Mouse (Mus musculus) forebrain, embryonic 12.5 days (tissue): ENCODE results near the gene Stoml2. TPM values are rescaled to one million over a fixed set of nuclear protein-coding genes. Genes with fewer than 3 reads are reported as not detected.

ENCODE experiments used
- ATAC-seq: fragments of 200-750 bp; cut with Nextera tagmentation; 2 replicates; pipeline ENCODE4 v1.8.0; 2017; ENCODE audit warnings: moderate TSS enrichment; ENCODE audit not compliant: low FRiP score
- H3K27ac ChIP-seq: fragments of 300-500 bp; sonication (generic); 2 replicates; pipeline ENCODE4 v1.5.1; 2016; ENCODE audit warnings: mild to moderate bottlenecking
- H3K27me3 ChIP-seq: fragments of 300-500 bp; sonication (generic); 2 replicates; pipeline ENCODE4 v1.6.1; 2016; ENCODE audit warnings: mild to moderate bottlenecking
- H3K36me3 ChIP-seq: fragments of 300-500 bp; sonication (generic); replicated peaks from 2 replicates; pipeline ENCODE4 v1.6.1; 2016; ENCODE audit warnings: mild to moderate bottlenecking
- H3K4me1 ChIP-seq: fragments of 300-500 bp; sonication (generic); 2 replicates; pipeline ENCODE4 v1.6.1; 2016
- H3K4me2 ChIP-seq: fragments of 300-500 bp; sonication (generic); 2 replicates; pipeline ENCODE4 v1.6.1; 2016; ENCODE audit warnings: mild to moderate bottlenecking, moderate library complexity
- H3K4me3 ChIP-seq: fragments of 300-500 bp; sonication (generic); replicated peaks from 2 replicates; pipeline ENCODE4 v1.5.1; 2016; ENCODE audit warnings: mild to moderate bottlenecking
- H3K9ac ChIP-seq: fragments of 300-500 bp; sonication (generic); 2 replicates; pipeline ENCODE4 v1.6.1; 2016; ENCODE audit warnings: mild to moderate bottlenecking
- H3K9me3 ChIP-seq: fragments of 300-500 bp; sonication (generic); 2 replicates; pipeline ENCODE4 v1.6.1; 2016
- WGBS: fragments of 180-500 bp; shearing (Covaris S2); methylation state at CpG from one replicate; pipeline ENCODE4 v1.1.7; 2016; 5-methylcytosine and 5-hydroxymethylcytosine counted together
- polyA plus RNA-seq: library from polyadenylated mRNA; unstranded; fragments of >200 nt; fragmentation: Nextera tagmentation; extraction: Ambion mirVana; gene quantifications from 2 replicates; pipeline ENCODE4 v1.2.1, GENCODE M21; 2016

The Stoml2 gene
- polyA plus RNA-seq, 1 experiment from 2014 or later: 324 TPM

- 64% methylated on average over 5 of the region's 5 CpGs for WGBS
- H3K9ac ChIP-seq: no peak overlapping the region
- H3K27me3 ChIP-seq: no peaks in the 10 kb centered on the region
- peaks cover 31% of the 10 kb centered on the region for H3K4me1 ChIP-seq
- H3K4me3 ChIP-seq: peak overlapping the region; percentile 56; the same call in 1 of the 2 replicates
- ATAC-seq: no peak
- H3K27ac ChIP-seq: no peak overlapping the region
- no peaks in the 10 kb centered on the region for H3K9me3 ChIP-seq
- H3K36me3 ChIP-seq: no peaks in the 10 kb centered on the region; the same call in 1 of the 2 replicates
- peak overlapping the region; percentile 84 for H3K4me2 ChIP-seq
These were observed 15.1 kb upstream of the Stoml2 start for GRCm38 (mm10) chr4:43046607-43047006.

GRCm38 (mm10) chr4:43045659-43046302, 14.3 kb upstream of the Stoml2 start, which contains the start of gene Fam214b:
Gene Fam214b (minus strand): TSS chr4:43046220.
- no peaks in the 10 kb centered on the region for H3K27me3 ChIP-seq
- peak within 1 kb of the TSS; percentile 97 for H3K27ac ChIP-seq
- H3K4me1 ChIP-seq: peaks cover 35% of the 10 kb centered on the region
- no peaks in the 10 kb centered on the region for H3K9me3 ChIP-seq
- peak; percentile 89 for ATAC-seq
- peak within 1 kb of the TSS; percentile 73 for H3K9ac ChIP-seq
- under 1% methylated on average over 33 of the region's 33 CpGs for WGBS
- H3K4me3 ChIP-seq: peak within 1 kb of the TSS; percentile 56
- peak within 1 kb of the TSS; percentile 84 for H3K4me2 ChIP-seq
- H3K36me3 ChIP-seq: no peaks in the 10 kb centered on the region; the same call in 1 of the 2 replicates

GRCm38 (mm10) chr4:43045285-43045658, 13.8 kb upstream of the Stoml2 start:
- Histone ChIP-seq H3K9ac (peak overlapping the region; percentile 73), H3K4me2 (peak overlapping the region; percentile 84), H3K4me1 (peaks cover 40% of the 10 kb centered on the region), H3K27ac (peak overlapping the region; percentile 97), H3K36me3 (no peaks in the 10 kb centered on the region; the same call in 1 of the 2 replicates), H3K27me3 (no peaks in the 10 kb centered on the region), H3K4me3 (peak overlapping the region; percentile 56), H3K9me3 (no peaks in the 10 kb centered on the region)
- WGBS: 2% methylated on average over 13 of the region's 13 CpGs
- peak; percentile 10; the same call in 1 of the 2 replicates for ATAC-seq

DNA sequence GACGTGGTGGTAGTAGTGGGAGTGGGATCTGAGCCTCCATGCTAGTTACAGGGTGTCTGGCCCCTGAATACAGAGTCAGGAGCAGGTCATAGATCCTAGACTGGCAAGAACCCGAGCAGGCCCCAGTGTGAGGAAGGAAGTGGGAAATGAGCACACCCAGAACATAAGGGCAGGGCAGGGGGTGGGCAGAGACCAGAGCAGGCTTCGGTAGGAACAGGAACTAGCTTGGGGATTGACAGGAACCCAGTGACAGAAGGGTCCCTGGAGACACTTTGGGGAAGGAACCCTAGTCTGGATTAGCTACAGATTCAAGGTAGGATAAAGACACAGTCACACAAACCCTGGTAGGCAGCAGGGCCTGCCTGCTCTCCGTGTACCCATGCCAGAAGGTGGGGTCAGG, 13.2 kb upstream of the Stoml2 start:
- 3% methylated on average over 4 of the region's 4 CpGs for WGBS
- peaks cover 40% of the 10 kb centered on the region for H3K4me1 ChIP-seq
- no peak for ATAC-seq

GRCm38 (mm10) chr4:43043644-43044357, 12.3 kb upstream of the Stoml2 start:
- peaks cover 49% of the 10 kb centered on the region for H3K4me1 ChIP-seq
- no peaks in the 10 kb centered on the region; the same call in 1 of the 2 replicates for H3K36me3 ChIP-seq
- H3K27ac ChIP-seq: peak overlapping the region; percentile 97
- peak overlapping the region; percentile 73 for H3K9ac ChIP-seq
- peak overlapping the region; percentile 84 for H3K4me2 ChIP-seq
- peak; percentile 80 for ATAC-seq
- no peaks in the 10 kb centered on the region for H3K9me3 ChIP-seq
- peak overlapping the region; percentile 56 for H3K4me3 ChIP-seq
- H3K27me3 ChIP-seq: no peaks in the 10 kb centered on the region
- 7% methylated on average over 7 of the region's 7 CpGs for WGBS

More for the DNA sequence above, 13.2 kb upstream of the Stoml2 start:
- peak overlapping the region; percentile 73 for H3K9ac ChIP-seq
- peak overlapping the region; percentile 84 for H3K4me2 ChIP-seq
- H3K9me3 ChIP-seq: no peaks in the 10 kb centered on the region
- peak overlapping the region; percentile 56 for H3K4me3 ChIP-seq
- H3K36me3 ChIP-seq: no peaks in the 10 kb centered on the region; the same call in 1 of the 2 replicates
- no peaks in the 10 kb centered on the region for H3K27me3 ChIP-seq
- peak overlapping the region; percentile 97 for H3K27ac ChIP-seq

DNA sequence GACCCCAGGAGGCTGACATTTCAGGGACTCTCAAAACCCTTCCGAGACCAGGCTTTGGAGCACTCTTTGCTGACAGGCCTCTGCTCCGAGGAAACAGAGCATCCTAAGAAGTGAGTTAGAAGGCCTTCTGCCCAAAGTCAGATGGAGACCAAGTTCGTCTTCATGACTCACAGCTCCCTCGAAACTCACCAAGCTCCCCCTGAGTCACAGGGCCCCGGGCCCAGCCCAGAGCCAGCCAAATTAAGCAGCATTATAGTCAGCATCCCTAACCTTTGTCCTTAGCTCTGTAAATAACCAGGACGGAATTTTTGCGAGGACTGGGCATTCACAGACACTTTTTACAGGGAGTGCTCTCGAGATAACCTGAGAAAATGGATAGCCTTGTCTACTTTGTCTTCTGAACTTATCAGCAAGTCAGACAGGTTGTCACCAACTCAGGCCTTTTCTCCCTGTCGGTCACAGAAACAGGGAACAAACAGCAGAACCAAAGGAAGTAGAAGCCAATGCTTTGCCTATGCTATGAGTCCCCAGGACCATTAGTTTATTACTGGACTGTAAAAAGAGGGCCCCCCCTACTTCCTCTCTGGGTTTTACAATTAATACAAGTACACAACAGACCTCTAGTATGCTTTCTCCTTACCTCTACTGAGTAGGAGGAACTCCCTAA, 9.5 kb upstream of the Stoml2 start:
- 71% methylated on average over 9 of the region's 9 CpGs for WGBS
- Histone ChIP-seq H3K4me2 (peak overlapping the region; percentile 27), H3K36me3 (peaks cover 12% of the 10 kb centered on the region), H3K27ac (peak overlapping the region; percentile 68), H3K9me3 (no peaks in the 10 kb centered on the region), H3K9ac (no peak overlapping the region), H3K27me3 (no peaks in the 10 kb centered on the region), H3K4me1 (peaks cover 54% of the 10 kb centered on the region), H3K4me3 (no peak overlapping the region)
- ATAC-seq: no peak

DNA sequence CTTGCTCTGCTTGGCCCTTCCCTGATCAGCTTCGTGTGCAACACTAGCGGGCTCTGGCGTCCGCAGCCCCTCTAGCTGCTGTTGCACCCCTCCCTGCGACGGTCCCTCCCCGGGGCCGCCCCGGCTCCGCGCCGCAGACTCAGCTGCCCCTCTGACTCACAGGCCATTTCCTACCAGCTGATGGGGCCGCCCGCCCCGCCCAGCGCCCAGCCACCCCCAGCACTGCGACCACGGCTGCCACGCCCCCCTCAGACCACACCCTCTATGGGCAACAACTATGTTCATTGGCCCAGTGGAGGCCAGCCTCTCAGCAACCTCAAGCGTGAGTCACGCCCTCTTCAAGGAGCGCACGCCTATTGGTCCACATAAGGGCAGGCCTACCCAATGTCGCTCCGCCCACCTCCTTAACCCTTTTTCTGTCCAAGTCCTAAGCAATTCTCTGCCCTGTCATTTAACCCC, 8.6 kb upstream of the Stoml2 start:
- H3K36me3 ChIP-seq: peaks cover 21% of the 10 kb centered on the region
- peak overlapping the region; percentile 82 for H3K4me2 ChIP-seq
- H3K27ac ChIP-seq: peak overlapping the region; percentile 85
- ATAC-seq: peak; percentile 94
- no peaks in the 10 kb centered on the region for H3K27me3 ChIP-seq
- WGBS: 1% methylated on average over 22 of the region's 25 CpGs
- peak overlapping the region; percentile 77 for H3K4me3 ChIP-seq
- no peaks in the 10 kb centered on the region for H3K9me3 ChIP-seq
- H3K4me1 ChIP-seq: peaks cover 52% of the 10 kb centered on the region
- H3K9ac ChIP-seq: peak overlapping the region; percentile 82

DNA sequence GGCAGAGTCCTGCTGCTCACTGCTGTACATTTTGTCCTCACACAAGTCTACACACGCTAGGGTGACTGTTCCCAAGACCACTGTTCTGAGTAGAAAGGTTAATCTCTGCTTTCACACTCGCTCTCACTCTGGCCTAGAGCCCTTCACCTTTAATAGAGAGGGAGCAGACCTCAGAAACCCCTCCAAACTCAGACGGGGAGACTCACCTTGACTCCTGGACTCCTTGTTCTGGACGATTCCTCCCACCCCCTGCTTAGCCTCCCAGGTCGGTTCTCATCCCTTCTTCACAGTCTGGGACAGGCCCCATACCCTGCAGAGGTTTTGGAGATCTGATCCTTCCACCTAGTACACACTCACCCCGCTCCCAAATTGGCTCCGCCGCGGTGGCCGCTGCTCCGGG, 8.1 kb upstream of the Stoml2 start:
- Histone ChIP-seq H3K27ac (peak overlapping the region; percentile 85), H3K9ac (peak overlapping the region; percentile 82), H3K4me3 (peak overlapping the region; percentile 77), H3K4me1 (peaks cover 47% of the 10 kb centered on the region), H3K27me3 (no peaks in the 10 kb centered on the region), H3K9me3 (no peaks in the 10 kb centered on the region), H3K4me2 (peak overlapping the region; percentile 82), H3K36me3 (peaks cover 26% of the 10 kb centered on the region)
- peak; percentile 22; the same call in 1 of the 2 replicates for ATAC-seq
- 3% methylated on average over 11 of the region's 11 CpGs for WGBS

DNA sequence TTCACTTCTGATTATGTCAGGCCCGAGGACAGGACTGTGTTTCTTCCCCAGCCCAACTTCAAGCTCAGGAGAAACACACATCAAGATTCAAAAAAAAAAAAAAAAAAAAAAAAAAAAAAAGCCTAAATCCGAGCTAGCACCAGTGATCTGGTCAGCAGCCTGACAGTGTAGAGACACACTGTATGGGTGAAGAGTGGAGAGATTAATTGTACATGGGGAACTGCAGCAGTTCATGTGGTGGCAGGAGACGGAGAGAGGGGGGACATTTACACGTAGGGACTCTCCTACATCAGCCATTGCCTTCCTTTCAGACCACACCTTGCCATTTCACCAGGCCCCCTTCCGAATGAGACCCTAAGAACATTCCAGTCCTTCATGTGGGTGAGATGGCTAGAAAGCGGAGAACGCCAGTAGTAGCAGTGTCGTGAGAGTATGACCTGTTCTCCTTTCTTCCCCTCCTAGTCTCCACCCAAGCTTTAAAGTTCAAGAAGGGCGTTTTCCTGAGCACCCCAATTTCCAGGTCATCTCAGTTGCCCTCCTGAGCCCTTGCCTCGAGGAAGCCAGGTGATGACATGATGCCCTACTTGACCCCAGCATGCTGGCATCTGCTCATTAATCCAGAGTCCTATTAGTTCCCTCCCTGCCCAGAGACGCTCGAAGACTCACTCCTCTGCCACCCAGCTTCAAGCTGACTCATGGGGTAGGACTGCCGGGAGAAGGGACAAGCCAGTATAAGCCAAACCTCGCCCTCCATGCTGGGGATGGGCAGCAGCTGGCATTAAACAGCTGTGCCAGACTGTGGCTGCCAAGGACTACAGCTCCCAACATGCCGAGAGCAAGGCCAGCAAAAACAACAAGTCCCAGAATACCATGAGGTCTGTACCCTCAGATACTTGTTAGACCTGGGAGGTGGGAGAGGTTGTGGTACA, 7.3 kb upstream of the Stoml2 start:
- H3K4me1 ChIP-seq: peaks cover 40% of the 10 kb centered on the region
- no peak for ATAC-seq
- 65% methylated on average over 15 of the region's 15 CpGs for WGBS
- no peaks in the 10 kb centered on the region for H3K9me3 ChIP-seq
- peak overlapping the region; percentile 82 for H3K4me2 ChIP-seq
- H3K9ac ChIP-seq: peak overlapping the region; percentile 82
- H3K36me3 ChIP-seq: peaks cover 34% of the 10 kb centered on the region
- peak overlapping the region; percentile 77 for H3K4me3 ChIP-seq
- no peaks in the 10 kb centered on the region for H3K27me3 ChIP-seq
- H3K27ac ChIP-seq: peak overlapping the region; percentile 85

GRCm38 (mm10) chr4:43037860-43038566, 6.5 kb upstream of the Stoml2 start:
- Histone ChIP-seq H3K9ac (no peak overlapping the region), H3K4me1 (peaks cover 35% of the 10 kb centered on the region), H3K27ac (peak overlapping the region; percentile 9; the same call in 1 of the 2 replicates), H3K27me3 (no peaks in the 10 kb centered on the region), H3K9me3 (no peaks in the 10 kb centered on the region), H3K36me3 (peaks cover 42% of the 10 kb centered on the region), H3K4me2 (no peak overlapping the region), H3K4me3 (no peak overlapping the region)
- no peak for ATAC-seq
- 80% methylated on average over 4 of the region's 4 CpGs for WGBS

GRCm38 (mm10) chr4:43036356-43036755, 4.8 kb upstream of the Stoml2 start:
- H3K4me1 ChIP-seq: peaks cover 46% of the 10 kb centered on the region
- H3K36me3 ChIP-seq: peaks cover 42% of the 10 kb centered on the region
- no peaks in the 10 kb centered on the region for H3K27me3 ChIP-seq
- no peak for ATAC-seq
- H3K4me3 ChIP-seq: no peak overlapping the region
- no peak overlapping the region for H3K9ac ChIP-seq
- no peaks in the 10 kb centered on the region for H3K9me3 ChIP-seq
- 92% methylated on average over 9 of the region's 10 CpGs for WGBS
- no peak overlapping the region for H3K4me2 ChIP-seq
- no peak overlapping the region for H3K27ac ChIP-seq
